Mouse (Mus musculus): Measurements from ENCODE around the gene Htr6. TPM values are rescaled to one million over a fixed set of nuclear protein-coding genes. Genes with fewer than 3 reads are reported as not detected.

Gene Htr6
- polyA plus RNA-seq, 1 experiment from 2014 or later: 0.28 TPM

GRCm38 (mm10) chr4:139030675-139031074 lies 44.7 kb downstream of the Htr6 start:
- Histone ChIP-seq H3K36me3 (no peaks in the 10 kb centered on the region), H3K27me3 (no peaks in the 10 kb centered on the region), H3K9ac (no peak overlapping the region), H3K4me2 (replicated peaks) (no peak overlapping the region), H3K9me3 (replicated peaks) (no peaks in the 10 kb centered on the region), H3K4me1 (no peaks in the 10 kb centered on the region), H3K4me3 (replicated peaks) (no peak overlapping the region), H3K27ac (replicated peaks) (no peak overlapping the region)
- ATAC-seq (ENCODE audit: insufficient number of reproducible peaks, low FRiP score, low TSS enrichment, low read depth): no peak
- WGBS: 44% methylated on average over 6 of the region's 6 CpGs

- H3K27ac ChIP-seq (replicated peaks): no peak overlapping the region
- no peak overlapping the region for H3K4me2 ChIP-seq (replicated peaks)
- WGBS: 21% methylated on average over 2 of the region's 2 CpGs
- no peaks in the 10 kb centered on the region for H3K4me1 ChIP-seq
- H3K27me3 ChIP-seq: no peaks in the 10 kb centered on the region
- H3K36me3 ChIP-seq: no peaks in the 10 kb centered on the region
- ATAC-seq (ENCODE audit: insufficient number of reproducible peaks, low FRiP score, low TSS enrichment, low read depth): no peak
- H3K4me3 ChIP-seq (replicated peaks): no peak overlapping the region
- H3K9ac ChIP-seq: no peak overlapping the region
- no peaks in the 10 kb centered on the region for H3K9me3 ChIP-seq (replicated peaks)
Observed at GRCm38 (mm10) chr4:139024379-139024778, 51.0 kb downstream of the Htr6 start.

- no peak overlapping the region for H3K9ac ChIP-seq
- H3K4me2 ChIP-seq (replicated peaks): no peak overlapping the region
- no peaks in the 10 kb centered on the region for H3K27me3 ChIP-seq
- no peak overlapping the region for H3K4me3 ChIP-seq (replicated peaks)
- ATAC-seq (ENCODE audit: insufficient number of reproducible peaks, low FRiP score, low TSS enrichment, low read depth): no peak
- 65% methylated on average over 3 of the region's 3 CpGs for WGBS
- H3K4me1 ChIP-seq: no peaks in the 10 kb centered on the region
- no peak overlapping the region for H3K27ac ChIP-seq (replicated peaks)
- no peaks in the 10 kb centered on the region for H3K36me3 ChIP-seq
- H3K9me3 ChIP-seq (replicated peaks): no peaks in the 10 kb centered on the region
Observed at GRCm38 (mm10) chr4:139020385-139020784, 55.0 kb downstream of the Htr6 start.

- whole genome bisulfite sequencing: 67% methylated on average over 13 of the region's 13 CpGs
- H3K36me3 ChIP-seq: no peaks in the 10 kb centered on the region
- no peak overlapping the region for H3K27ac ChIP-seq (replicated peaks)
- H3K4me2 ChIP-seq (replicated peaks): no peak overlapping the region
- H3K4me1 ChIP-seq: no peaks in the 10 kb centered on the region
- H3K9me3 ChIP-seq (replicated peaks): no peaks in the 10 kb centered on the region
- H3K27me3 ChIP-seq: no peaks in the 10 kb centered on the region
- no peak overlapping the region for H3K4me3 ChIP-seq (replicated peaks)
- H3K9ac ChIP-seq: no peak overlapping the region
- no peak for ATAC-seq (ENCODE audit: insufficient number of reproducible peaks, low FRiP score, low TSS enrichment, low read depth)
Observed at GRCm38 (mm10) chr4:139019413-139019812, 56.0 kb downstream of the Htr6 start.

- no peaks in the 10 kb centered on the region for H3K9me3 ChIP-seq (replicated peaks)
- no peak overlapping the region for H3K4me3 ChIP-seq (replicated peaks)
- no peak for ATAC-seq (ENCODE audit: insufficient number of reproducible peaks, low FRiP score, low TSS enrichment, low read depth)
- H3K27ac ChIP-seq (replicated peaks): no peak overlapping the region
- H3K9ac ChIP-seq: no peak overlapping the region
- H3K4me1 ChIP-seq: no peaks in the 10 kb centered on the region
- 44% methylated on average over 4 of the region's 4 CpGs for WGBS
- no peaks in the 10 kb centered on the region for H3K36me3 ChIP-seq
- no peaks in the 10 kb centered on the region for H3K27me3 ChIP-seq
- H3K4me2 ChIP-seq (replicated peaks): no peak overlapping the region
Observed at GRCm38 (mm10) chr4:139018976-139019375, 56.4 kb downstream of the Htr6 start.

GRCm38 (mm10) chr4:139018388-139018787 lies 57.0 kb downstream of the Htr6 start:
- H3K9ac ChIP-seq: no peak overlapping the region
- H3K27ac ChIP-seq (replicated peaks): no peak overlapping the region
- no peak overlapping the region for H3K4me3 ChIP-seq (replicated peaks)
- no peak for ATAC-seq (ENCODE audit: insufficient number of reproducible peaks, low FRiP score, low TSS enrichment, low read depth)
- H3K4me2 ChIP-seq (replicated peaks): no peak overlapping the region
- WGBS: 78% methylated on average over 14 of the region's 14 CpGs
- H3K36me3 ChIP-seq: no peaks in the 10 kb centered on the region
- H3K4me1 ChIP-seq: no peaks in the 10 kb centered on the region
- H3K27me3 ChIP-seq: no peaks in the 10 kb centered on the region
- H3K9me3 ChIP-seq (replicated peaks): no peaks in the 10 kb centered on the region

GRCm38 (mm10) chr4:139014793-139015192 lies 60.6 kb downstream of the Htr6 start:
- H3K27me3 ChIP-seq: no peaks in the 10 kb centered on the region
- ATAC-seq (ENCODE audit: insufficient number of reproducible peaks, low FRiP score, low TSS enrichment, low read depth): no peak
- WGBS: 83% methylated on average over 6 of the region's 6 CpGs
- no peak overlapping the region for H3K9ac ChIP-seq
- no peak overlapping the region for H3K4me2 ChIP-seq (replicated peaks)
- no peaks in the 10 kb centered on the region for H3K36me3 ChIP-seq
- no peak overlapping the region for H3K4me3 ChIP-seq (replicated peaks)
- H3K27ac ChIP-seq (replicated peaks): no peak overlapping the region
- no peaks in the 10 kb centered on the region for H3K9me3 ChIP-seq (replicated peaks)
- H3K4me1 ChIP-seq: no peaks in the 10 kb centered on the region

GRCm38 (mm10) chr4:139013281-139013680 lies 62.1 kb downstream of the Htr6 start:
- H3K4me3 ChIP-seq (replicated peaks): no peak overlapping the region
- no peak overlapping the region for H3K4me2 ChIP-seq (replicated peaks)
- H3K27ac ChIP-seq (replicated peaks): no peak overlapping the region
- H3K9ac ChIP-seq: no peak overlapping the region
- H3K27me3 ChIP-seq: no peaks in the 10 kb centered on the region
- H3K36me3 ChIP-seq: no peaks in the 10 kb centered on the region
- no peaks in the 10 kb centered on the region for H3K4me1 ChIP-seq
- no peak for ATAC-seq (ENCODE audit: insufficient number of reproducible peaks, low FRiP score, low TSS enrichment, low read depth)
- H3K9me3 ChIP-seq (replicated peaks): no peaks in the 10 kb centered on the region
- WGBS: 88% methylated on average over 11 of the region's 11 CpGs

GRCm38 (mm10) chr4:139011201-139011702 lies 64.1 kb downstream of the Htr6 start:
- Histone ChIP-seq H3K36me3 (no peaks in the 10 kb centered on the region), H3K9me3 (replicated peaks) (no peaks in the 10 kb centered on the region), H3K9ac (no peak overlapping the region), H3K4me1 (no peaks in the 10 kb centered on the region), H3K27ac (replicated peaks) (no peak overlapping the region), H3K27me3 (no peaks in the 10 kb centered on the region), H3K4me3 (replicated peaks) (no peak overlapping the region), H3K4me2 (replicated peaks) (no peak overlapping the region)
- WGBS: 89% methylated on average over 13 of the region's 13 CpGs
- ATAC-seq (ENCODE audit: insufficient number of reproducible peaks, low FRiP score, low TSS enrichment, low read depth): no peak

Other genes with a start within 250 kb of the Htr6 start
- 3.0 and 3.5 TPM in 2 replicates for gene Pla2g5, start 212.1 kb downstream of the Htr6 start, polyA plus RNA-seq (2015; fragmentation: Nextera tagmentation; extraction: Ambion mirVana)
- not detected in 2 replicates for gene Gm13030, start 201.6 kb downstream of the Htr6 start, polyA plus RNA-seq (2015; fragmentation: Nextera tagmentation; extraction: Ambion mirVana)
- gene Pla2g2e, start 197.6 kb downstream of the Htr6 start, polyA plus RNA-seq (2015; fragmentation: Nextera tagmentation; extraction: Ambion mirVana): 0.96 and 1.1 TPM in 2 replicates
- gene Otud3, start 161.6 kb downstream of the Htr6 start, polyA plus RNA-seq (2015; fragmentation: Nextera tagmentation; extraction: Ambion mirVana): 4.0 and 4.1 TPM in 2 replicates
- gene Rnf186, start 108.5 kb downstream of the Htr6 start, polyA plus RNA-seq (2015; fragmentation: Nextera tagmentation; extraction: Ambion mirVana): 0.43 TPM in 1 of 2 replicates, not detected in the other
- 4.9 and 6.4 TPM in 2 replicates for gene Tmco4, start 102.7 kb downstream of the Htr6 start, polyA plus RNA-seq (2015; fragmentation: Nextera tagmentation; extraction: Ambion mirVana)
- gene Nbl1, start 17.4 kb upstream of the Htr6 start, polyA plus RNA-seq (2015; fragmentation: Nextera tagmentation; extraction: Ambion mirVana): 167 and 168 TPM in 2 replicates
- 462 and 488 TPM in 2 replicates for gene Minos1, start 55.5 kb upstream of the Htr6 start, polyA plus RNA-seq (2015; fragmentation: Nextera tagmentation; extraction: Ambion mirVana)
- gene Capzb, start 117.3 kb upstream of the Htr6 start, polyA plus RNA-seq (2015; fragmentation: Nextera tagmentation; extraction: Ambion mirVana): 389 and 397 TPM in 2 replicates
- 16.0 and 16.5 TPM in 2 replicates for gene Pqlc2, start 235.1 kb upstream of the Htr6 start, polyA plus RNA-seq (2015; fragmentation: Nextera tagmentation; extraction: Ambion mirVana)
- gene Akr7a5, start 235.2 kb upstream of the Htr6 start, polyA plus RNA-seq (2015; fragmentation: Nextera tagmentation; extraction: Ambion mirVana): 85.7 and 94.1 TPM in 2 replicates

Data from embryonic facial prominence, embryonic 15.5 days (tissue).